Comparison of ENCODE assay signal across 9 mouse cellular contexts in genomic region chr9:46353992-46354391, GRCm38 (mm10). TPM values are rescaled to one million over a fixed set of nuclear protein-coding genes. Genes with fewer than 3 reads are reported as not detected.
DNase-seq lines count a peak whose midpoint lies in the region; ATAC-seq and TF ChIP-seq lines count a peak whose summit lies in the region.
"Had no signal": no experiment of that assay in that cellular context is flagged by ENCODE, and none has a peak within 500 bp of the region (broad histone marks: within the 10 kb centered on the region; RNA-seq: fewer than 3 reads in every experiment).

No protein-coding gene starts in this region.

- peak; percentile 78 for ATAC-seq in megakaryocyte-erythroid progenitor cell, adult 5-6 weeks (replicated peaks; ENCODE audit: low FRiP score, low TSS enrichment, poor library complexity, severe bottlenecking)

- H3K4me1 ChIP-seq in small intestine, adult 2 months (ENCODE audit: control insufficient read depth, insufficient read depth, insufficient read length, low read length): peaks cover 7% of the 10 kb centered on the region

- peak; percentile 43 for DNase-seq in gastrocnemius, adult 18-20 months (ENCODE audit: low spot score)
- no peak for DNase-seq in gastrocnemius, postnatal 4 days (ENCODE audit: low spot score in 2 of 2)
- DNase-seq in R1 (ENCODE audit: low read depth, low spot score): peak; percentile 85
- peak; percentile 90 for DNase-seq in embryo, embryonic 10.5 days (ENCODE audit: low spot score)
- peak; percentile 43 to 65 for DNase-seq in heart, postnatal 14 days
- peak; percentile 75 for DNase-seq in layer of hippocampus, adult 11-12 months (ENCODE audit: low spot score)

- no peak overlapping the region for H3K27ac ChIP-seq in small intestine, adult 2 months (ENCODE audit: insufficient read depth, low read depth, low read length)
- H3K27ac ChIP-seq: limb, embryonic 12.5 days had no signal

- WGBS in small intestine, adult 2 months: under 1% methylated on average over 3 of the region's 3 CpGs

- no peak for TF ChIP-seq POLR2A in small intestine, adult 2 months (IDR thresholded peaks at IDR 0.05; ENCODE audit: low read depth, low read length)

- no peak overlapping the region for H3K4me3 ChIP-seq in small intestine, adult 2 months (ENCODE audit: low read depth, low read length)
- H3K4me3 ChIP-seq: limb, embryonic 12.5 days had no signal

- intact Hi-C loops in heart, postnatal 14 days (cut with DNase I): loop anchor here (5.0 to 10.0 kb wide), 3 partner anchors 383 to 1343 kb away; no protein-coding TSS in a partner anchor

- H3K27me3 ChIP-seq in small intestine, adult 2 months (ENCODE audit: control insufficient read depth, insufficient read depth, low read length): no peaks in the 10 kb centered on the region

- H3K36me3 ChIP-seq in small intestine, adult 2 months (ENCODE audit: control insufficient read depth, insufficient read depth, low read length): no peaks in the 10 kb centered on the region
- H3K36me3 ChIP-seq: limb, embryonic 12.5 days had no signal

- TF ChIP-seq CTCF in small intestine, adult 2 months (IDR thresholded peaks at IDR 0.05; ENCODE audit: extremely low read depth, insufficient read length, insufficient replicate concordance, low read depth, low read length): peak; percentile 39; the same call in 1 of the 2 replicates

RNA-seq across cellular contexts. Expression of gene 4931429L15Rik, which starts 34.2 kb away (rescaled TPM):
- total RNA-seq in gastrocnemius, adult 18-20 months (2021): not detected
- total RNA-seq in gastrocnemius, postnatal 4 days (2021): not detected
- not detected for total RNA-seq in heart, postnatal 14 days (2021)
- not detected in 2 replicates for total RNA-seq in megakaryocyte-erythroid progenitor cell, adult 5-6 weeks (2014; fragmentation: Nextera tagmentation)
- not detected in 2 replicates for total RNA-seq in megakaryocyte-erythroid progenitor cell, adult 5-6 weeks (2017)
- polyA plus RNA-seq in small intestine, adult 2 months (2012; rRNA removed): not detected in 2 replicates
- polyA plus RNA-seq: limb, embryonic 12.5 days had no signal

Comparison
In these comparisons a context has a peak if more than half of its experiments do, and no peak if none do; other contexts are left out.
1. DNase-seq: peak in gastrocnemius, adult 18-20 months (single experiment), R1 (single experiment), embryo, embryonic 10.5 days (single experiment), heart, postnatal 14 days (2 of 2) and layer of hippocampus, adult 11-12 months (single experiment); none in gastrocnemius, postnatal 4 days (0 of 2).